Mouse (Mus musculus): ENCODE results near the gene 4930579G24Rik. TPM values are rescaled to one million over a fixed set of nuclear protein-coding genes. Genes with fewer than 3 reads are reported as not detected.

4930579G24Rik gene
- not detected in 2 replicates for polyA plus RNA-seq (2012; ENCODE audit: insufficient read depth, insufficient read length, low replicate concordance, missing spikeins)

- Histone ChIP-seq H3K4me1 (ENCODE audit: control insufficient read depth, insufficient read depth, low read length) (peaks cover 2% of the 10 kb centered on the region; the same call in 1 of the 2 replicates), H3K27ac (ENCODE audit: insufficient read depth, low read depth, low read length) (no peak within 1 kb of the TSS), H3K4me3 (ENCODE audit: insufficient read depth, low read depth, low read length) (peak within 1 kb of the TSS; percentile 74)
- under 1% methylated on average over 60 of the region's 60 CpGs for WGBS
- TF ChIP-seq CTCF (IDR thresholded peaks at IDR 0.05; ENCODE audit: insufficient read depth, low read depth, low read length) (no peak), POLR2A (IDR thresholded peaks at IDR 0.05; ENCODE audit: insufficient read depth, low read depth, low read length) (peak; percentile 85)
Observed at GRCm38 (mm10) chr3:79628561-79629415, at the start of gene 4930579G24Rik. 4930579G24Rik (plus strand) TSS chr3:79629079.

GRCm38 (mm10) chr3:79579891-79580575 lies 48.8 kb upstream of the 4930579G24Rik start:
- no peaks in the 10 kb centered on the region for H3K4me1 ChIP-seq (ENCODE audit: control insufficient read depth, insufficient read depth, low read length)
- WGBS: 73% methylated on average over 5 of the region's 5 CpGs
- H3K27ac ChIP-seq (ENCODE audit: insufficient read depth, low read depth, low read length): no peak overlapping the region
- TF ChIP-seq CTCF (IDR thresholded peaks at IDR 0.05; ENCODE audit: insufficient read depth, low read depth, low read length): no peak
- no peak for TF ChIP-seq POLR2A (IDR thresholded peaks at IDR 0.05; ENCODE audit: insufficient read depth, low read depth, low read length)
- no peak overlapping the region for H3K4me3 ChIP-seq (ENCODE audit: insufficient read depth, low read depth, low read length)

GRCm38 (mm10) chr3:79586804-79587203 lies 42.1 kb upstream of the 4930579G24Rik start:
- H3K4me1 ChIP-seq (ENCODE audit: control insufficient read depth, insufficient read depth, low read length): no peaks in the 10 kb centered on the region
- 2% methylated on average over 6 of the region's 6 CpGs for WGBS
- no peak overlapping the region for H3K27ac ChIP-seq (ENCODE audit: insufficient read depth, low read depth, low read length)
- no peak overlapping the region for H3K4me3 ChIP-seq (ENCODE audit: insufficient read depth, low read depth, low read length)
- peak; percentile 94 for TF ChIP-seq CTCF (IDR thresholded peaks at IDR 0.05; ENCODE audit: insufficient read depth, low read depth, low read length)
- no peak for TF ChIP-seq POLR2A (IDR thresholded peaks at IDR 0.05; ENCODE audit: insufficient read depth, low read depth, low read length)

- Histone ChIP-seq H3K4me3 (ENCODE audit: insufficient read depth, low read depth, low read length) (no peak overlapping the region), H3K4me1 (ENCODE audit: control insufficient read depth, insufficient read depth, low read length) (no peaks in the 10 kb centered on the region), H3K27ac (ENCODE audit: insufficient read depth, low read depth, low read length) (no peak overlapping the region)
- no peak for TF ChIP-seq POLR2A (IDR thresholded peaks at IDR 0.05; ENCODE audit: insufficient read depth, low read depth, low read length)
- no peak for TF ChIP-seq CTCF (IDR thresholded peaks at IDR 0.05; ENCODE audit: insufficient read depth, low read depth, low read length)
- WGBS: 80% methylated on average over 2 of the region's 2 CpGs
Observed at GRCm38 (mm10) chr3:79589671-79590070, 39.2 kb upstream of the 4930579G24Rik start.

- Histone ChIP-seq H3K27ac (ENCODE audit: insufficient read depth, low read depth, low read length) (peak within 1 kb of the TSS; percentile 46; the same call in 1 of the 2 replicates), H3K4me3 (ENCODE audit: insufficient read depth, low read depth, low read length) (peak within 1 kb of the TSS; percentile 88), H3K4me1 (ENCODE audit: control insufficient read depth, insufficient read depth, low read length) (no peaks in the 10 kb centered on the region)
- 3% methylated on average over 63 of the region's 63 CpGs for WGBS
- TF ChIP-seq POLR2A (IDR thresholded peaks at IDR 0.05; ENCODE audit: insufficient read depth, low read depth, low read length): peak; percentile 57
- no peak for TF ChIP-seq CTCF (IDR thresholded peaks at IDR 0.05; ENCODE audit: insufficient read depth, low read depth, low read length)
Observed at GRCm38 (mm10) chr3:79590863-79591792, 37.8 kb upstream of the 4930579G24Rik start, which contains the start of gene Ppid. Ppid (plus strand) TSS chr3:79591342.

GRCm38 (mm10) chr3:79591793-79592471 lies 36.9 kb upstream of the 4930579G24Rik start:
- H3K4me1 ChIP-seq (ENCODE audit: control insufficient read depth, insufficient read depth, low read length): no peaks in the 10 kb centered on the region
- 3% methylated on average over 15 of the region's 15 CpGs for WGBS
- H3K27ac ChIP-seq (ENCODE audit: insufficient read depth, low read depth, low read length): no peak overlapping the region
- TF ChIP-seq CTCF (IDR thresholded peaks at IDR 0.05; ENCODE audit: insufficient read depth, low read depth, low read length) (no peak), POLR2A (IDR thresholded peaks at IDR 0.05; ENCODE audit: insufficient read depth, low read depth, low read length) (no peak)
- H3K4me3 ChIP-seq (ENCODE audit: insufficient read depth, low read depth, low read length): peak overlapping the region; percentile 88

- Histone ChIP-seq H3K4me3 (ENCODE audit: insufficient read depth, low read depth, low read length) (no peak overlapping the region), H3K27ac (ENCODE audit: insufficient read depth, low read depth, low read length) (no peak overlapping the region), H3K4me1 (ENCODE audit: control insufficient read depth, insufficient read depth, low read length) (no peaks in the 10 kb centered on the region)
- WGBS: 62% methylated on average over 7 of the region's 7 CpGs
- TF ChIP-seq POLR2A (IDR thresholded peaks at IDR 0.05; ENCODE audit: insufficient read depth, low read depth, low read length) (no peak), CTCF (IDR thresholded peaks at IDR 0.05; ENCODE audit: insufficient read depth, low read depth, low read length) (no peak)
Observed at GRCm38 (mm10) chr3:79595468-79595867, 33.4 kb upstream of the 4930579G24Rik start.

GRCm38 (mm10) chr3:79609886-79610285 lies 19.0 kb upstream of the 4930579G24Rik start:
- H3K27ac ChIP-seq (ENCODE audit: insufficient read depth, low read depth, low read length): no peak overlapping the region
- WGBS: 97% methylated on average over 2 of the region's 2 CpGs
- H3K4me1 ChIP-seq (ENCODE audit: control insufficient read depth, insufficient read depth, low read length): no peaks in the 10 kb centered on the region
- TF ChIP-seq POLR2A (IDR thresholded peaks at IDR 0.05; ENCODE audit: insufficient read depth, low read depth, low read length) (no peak), CTCF (IDR thresholded peaks at IDR 0.05; ENCODE audit: insufficient read depth, low read depth, low read length) (no peak)
- H3K4me3 ChIP-seq (ENCODE audit: insufficient read depth, low read depth, low read length): no peak overlapping the region
